Mouse (Mus musculus): Measurements from ENCODE around the gene Ttll13. TPM values are rescaled to one million over a fixed set of nuclear protein-coding genes. Genes with fewer than 3 reads are reported as not detected.
A peak's percentile ranks its signal among the peaks of the same experiment; 100 is the strongest.

Ttll13 gene
- polyA plus RNA-seq, 1 experiment from 2014 or later, result 2.5 TPM

DNA sequence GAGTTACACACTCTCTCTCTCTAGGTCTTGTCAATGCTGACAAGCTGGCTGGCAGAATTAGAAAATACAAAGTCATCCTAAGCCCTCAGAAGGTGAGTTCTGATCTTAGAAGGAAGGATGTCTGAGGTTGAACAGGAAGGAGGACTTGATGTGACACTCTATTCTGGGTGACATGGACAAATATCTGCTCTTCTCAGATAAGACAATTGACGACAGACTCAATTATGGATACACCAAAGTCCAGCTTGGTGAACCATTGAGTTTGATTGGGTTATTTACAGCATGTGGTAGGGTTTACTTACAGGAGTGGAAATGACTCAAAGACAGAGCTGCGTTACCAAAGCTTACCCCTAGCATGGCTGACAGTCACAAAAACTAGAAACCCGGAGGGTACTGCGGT lies 30.2 kb downstream of the Ttll13 start:
- Histone ChIP-seq H3K9me3 (no peaks in the 10 kb centered on the region; the same call in 1 of the 2 replicates), H3K4me3 (no peak overlapping the region), H3K27me3 (no peaks in the 10 kb centered on the region), H3K4me2 (no peak overlapping the region), H3K36me3 (peaks cover 79% of the 10 kb centered on the region), H3K9ac (no peak overlapping the region), H3K27ac (replicated peaks) (no peak overlapping the region), H3K4me1 (replicated peaks) (peaks cover under 1% of the 10 kb centered on the region; the same call in 1 of the 2 replicates)
- ATAC-seq (ENCODE audit: low FRiP score, low read depth), result no peak
- WGBS, result 100% methylated on average over 4 of the region's 4 CpGs

GRCm38 (mm10) chr7:80280032-80280431 lies 33.9 kb downstream of the Ttll13 start:
- no peak overlapping the region for H3K4me2 ChIP-seq
- H3K27me3 ChIP-seq, result no peaks in the 10 kb centered on the region
- no peaks in the 10 kb centered on the region for H3K9me3 ChIP-seq
- H3K9ac ChIP-seq, result no peak overlapping the region
- no peaks in the 10 kb centered on the region for H3K4me1 ChIP-seq (replicated peaks)
- peaks cover 75% of the 10 kb centered on the region for H3K36me3 ChIP-seq
- 89% methylated on average over 10 of the region's 10 CpGs for WGBS
- H3K4me3 ChIP-seq, result no peak overlapping the region
- no peak overlapping the region for H3K27ac ChIP-seq (replicated peaks)
- ATAC-seq (ENCODE audit: low FRiP score, low read depth), result no peak

GRCm38 (mm10) chr7:80280998-80281397 lies 34.8 kb downstream of the Ttll13 start:
- 90% methylated on average over 2 of the region's 2 CpGs for WGBS
- no peak overlapping the region for H3K9ac ChIP-seq
- H3K36me3 ChIP-seq, result peaks cover 76% of the 10 kb centered on the region
- H3K27me3 ChIP-seq, result no peaks in the 10 kb centered on the region
- H3K4me1 ChIP-seq (replicated peaks), result no peaks in the 10 kb centered on the region
- H3K4me3 ChIP-seq, result no peak overlapping the region
- H3K27ac ChIP-seq (replicated peaks), result no peak overlapping the region
- ATAC-seq (ENCODE audit: low FRiP score, low read depth), result no peak
- no peak overlapping the region for H3K4me2 ChIP-seq
- no peaks in the 10 kb centered on the region for H3K9me3 ChIP-seq

GRCm38 (mm10) chr7:80281646-80282045 lies 35.5 kb downstream of the Ttll13 start:
- Histone ChIP-seq H3K4me1 (replicated peaks) (no peaks in the 10 kb centered on the region), H3K27ac (replicated peaks) (no peak overlapping the region), H3K9me3 (no peaks in the 10 kb centered on the region), H3K36me3 (peaks cover 76% of the 10 kb centered on the region), H3K4me2 (no peak overlapping the region), H3K27me3 (no peaks in the 10 kb centered on the region), H3K4me3 (no peak overlapping the region), H3K9ac (no peak overlapping the region)
- 87% methylated on average over 3 of the region's 3 CpGs for WGBS
- no peak for ATAC-seq (ENCODE audit: low FRiP score, low read depth)

GRCm38 (mm10) chr7:80283226-80283918 lies 37.2 kb downstream of the Ttll13 start:
- 94% methylated on average over 3 of the region's 3 CpGs for WGBS
- Histone ChIP-seq H3K9ac (no peak overlapping the region), H3K4me1 (replicated peaks) (no peaks in the 10 kb centered on the region), H3K4me3 (no peak overlapping the region), H3K4me2 (no peak overlapping the region), H3K27ac (replicated peaks) (no peak overlapping the region), H3K27me3 (no peaks in the 10 kb centered on the region), H3K36me3 (peaks cover 77% of the 10 kb centered on the region), H3K9me3 (no peaks in the 10 kb centered on the region)
- no peak for ATAC-seq (ENCODE audit: low FRiP score, low read depth)

DNA sequence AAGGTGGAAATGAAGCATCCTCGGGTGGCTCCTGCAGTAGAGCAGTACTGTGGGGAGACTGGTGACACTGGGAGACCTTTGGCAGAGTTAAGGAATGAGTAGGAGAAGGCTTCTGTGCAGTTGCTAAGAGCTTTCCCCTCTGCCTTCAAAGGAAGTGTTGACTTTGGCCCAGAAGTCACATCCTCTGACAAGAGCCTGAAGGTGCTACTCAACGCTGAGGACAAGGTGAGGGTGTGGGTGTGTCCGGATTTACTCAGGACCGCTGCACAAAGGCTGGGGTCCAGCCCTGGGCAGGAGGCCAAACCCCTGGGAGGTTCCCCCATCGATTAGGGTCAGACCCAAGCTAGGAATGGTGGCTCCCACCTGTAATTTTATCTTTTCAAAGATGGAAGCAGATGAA lies 38.2 kb downstream of the Ttll13 start:
- no peak overlapping the region for H3K27ac ChIP-seq (replicated peaks)
- peaks cover 75% of the 10 kb centered on the region for H3K36me3 ChIP-seq
- no peaks in the 10 kb centered on the region for H3K27me3 ChIP-seq
- no peaks in the 10 kb centered on the region for H3K4me1 ChIP-seq (replicated peaks)
- no peak for ATAC-seq (ENCODE audit: low FRiP score, low read depth)
- WGBS, result 96% methylated on average over 5 of the region's 5 CpGs
- no peak overlapping the region for H3K4me3 ChIP-seq
- no peak overlapping the region for H3K4me2 ChIP-seq
- no peaks in the 10 kb centered on the region for H3K9me3 ChIP-seq
- no peak overlapping the region for H3K9ac ChIP-seq

DNA sequence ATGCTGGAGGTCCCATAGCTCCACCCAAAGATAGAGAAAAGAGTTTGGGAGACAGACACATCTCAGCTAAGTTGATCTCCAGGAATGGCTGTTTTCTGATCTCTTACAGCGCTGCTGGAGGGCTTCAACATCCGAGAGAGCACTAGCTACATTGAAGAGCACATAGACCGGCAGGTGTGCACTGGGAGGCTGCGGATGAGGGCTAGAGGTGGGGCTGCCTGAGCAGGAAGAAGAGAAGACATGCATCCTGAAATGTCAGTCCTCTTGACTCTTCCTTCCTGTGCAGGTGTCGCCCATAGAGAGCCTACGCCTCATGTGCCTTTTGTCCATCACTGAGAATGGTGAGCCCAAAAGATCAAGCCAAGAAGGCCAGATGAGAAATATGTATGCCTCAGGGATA lies 39.5 kb downstream of the Ttll13 start:
- Histone ChIP-seq H3K9me3 (no peaks in the 10 kb centered on the region), H3K27ac (replicated peaks) (no peak overlapping the region), H3K9ac (no peak overlapping the region), H3K36me3 (peaks cover 76% of the 10 kb centered on the region), H3K4me2 (no peak overlapping the region), H3K4me3 (no peak overlapping the region), H3K27me3 (no peaks in the 10 kb centered on the region), H3K4me1 (replicated peaks) (no peaks in the 10 kb centered on the region)
- WGBS, result 95% methylated on average over 6 of the region's 6 CpGs
- ATAC-seq (ENCODE audit: low FRiP score, low read depth), result no peak

DNA sequence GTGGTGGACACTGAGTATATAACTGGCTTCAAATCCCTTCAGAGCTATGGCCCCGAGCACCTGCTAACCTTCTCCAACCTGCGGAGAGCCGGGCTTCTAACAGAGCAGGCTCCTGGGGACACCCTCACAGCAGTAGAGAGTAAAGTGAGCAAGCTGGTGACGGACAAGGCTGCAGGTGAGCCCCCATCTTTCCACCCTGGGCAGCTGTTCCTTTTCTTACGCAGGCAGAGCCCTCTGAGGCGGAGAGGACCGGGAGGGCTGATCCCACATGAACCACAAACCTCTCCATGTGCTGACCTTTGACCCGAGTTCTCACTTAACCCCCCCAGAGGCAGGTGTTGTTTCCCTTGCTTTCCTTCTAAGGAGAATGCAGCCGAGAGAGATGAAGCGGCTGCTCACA lies 41.6 kb downstream of the Ttll13 start:
- Histone ChIP-seq H3K9me3 (no peaks in the 10 kb centered on the region), H3K4me3 (no peak overlapping the region), H3K4me2 (no peak overlapping the region), H3K27me3 (no peaks in the 10 kb centered on the region), H3K9ac (no peak overlapping the region), H3K27ac (replicated peaks) (no peak overlapping the region), H3K4me1 (replicated peaks) (no peaks in the 10 kb centered on the region), H3K36me3 (peaks cover 81% of the 10 kb centered on the region)
- no peak for ATAC-seq (ENCODE audit: low FRiP score, low read depth)
- 87% methylated on average over 10 of the region's 10 CpGs for WGBS

GRCm38 (mm10) chr7:80294062-80294763 lies 48.0 kb downstream of the Ttll13 start, which contains the start of gene Prc1:
Prc1 (plus strand) TSS chr7:80294450.
- under 1% methylated on average over 52 of the region's 52 CpGs for WGBS
- Histone ChIP-seq H3K27ac (replicated peaks) (peak within 1 kb of the TSS; percentile 17), H3K36me3 (peaks cover 19% of the 10 kb centered on the region), H3K27me3 (no peaks in the 10 kb centered on the region), H3K4me3 (peak within 1 kb of the TSS; percentile 57), H3K4me1 (replicated peaks) (peaks cover 4% of the 10 kb centered on the region; the same call in 1 of the 2 replicates), H3K9me3 (no peaks in the 10 kb centered on the region), H3K4me2 (peak within 1 kb of the TSS; percentile 87), H3K9ac (peak within 1 kb of the TSS; percentile 36)
- peak; percentile 99 for ATAC-seq (ENCODE audit: low FRiP score, low read depth)

DNA sequence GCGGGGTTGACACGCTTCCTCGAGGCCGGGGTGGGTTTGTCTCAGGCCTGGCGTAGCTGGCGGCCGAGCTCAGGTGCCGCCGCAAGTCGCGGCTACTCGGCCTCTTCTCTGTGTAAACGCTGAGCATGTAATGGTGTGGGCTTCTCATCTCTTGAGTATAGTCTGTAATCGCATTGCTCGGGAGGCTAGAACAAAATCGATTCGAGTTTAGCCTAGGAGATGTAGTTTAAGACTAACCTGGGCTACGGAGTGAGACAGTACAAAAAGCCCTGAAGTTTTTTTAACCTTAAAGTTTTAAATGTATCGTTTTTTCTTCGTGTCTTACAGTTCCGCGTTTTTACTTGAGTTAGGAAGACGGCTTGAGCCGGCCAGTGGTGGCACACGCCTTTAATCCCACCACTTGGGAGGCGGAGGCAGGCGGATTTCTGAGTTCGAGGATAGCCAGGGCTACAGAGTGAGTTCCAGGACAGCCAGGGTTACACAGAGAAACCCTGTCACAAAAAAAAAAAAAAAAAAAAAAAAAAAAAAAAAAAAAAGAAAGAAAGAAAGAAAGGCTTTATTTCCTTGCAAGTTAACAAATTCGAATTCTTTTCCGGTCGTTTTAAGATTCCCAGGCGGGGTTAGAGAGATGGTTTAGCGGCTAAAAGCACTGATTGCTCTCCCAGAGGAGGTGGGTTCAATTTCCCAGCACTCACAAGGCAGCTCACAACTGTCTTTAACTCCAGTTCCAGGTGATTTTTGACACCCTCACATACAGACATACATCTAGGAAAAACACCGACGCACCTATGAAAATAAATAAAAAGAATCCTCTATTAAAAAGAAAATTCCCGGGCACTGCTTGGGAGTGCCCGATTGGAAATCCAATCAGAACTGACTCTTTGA lies 48.8 kb downstream of the Ttll13 start:
- Histone ChIP-seq H3K4me1 (replicated peaks) (peaks cover 4% of the 10 kb centered on the region; the same call in 1 of the 2 replicates), H3K27ac (replicated peaks) (peak overlapping the region; percentile 17), H3K9me3 (no peaks in the 10 kb centered on the region), H3K4me2 (peak overlapping the region; percentile 87), H3K27me3 (no peaks in the 10 kb centered on the region), H3K4me3 (peak overlapping the region; percentile 57), H3K9ac (peak overlapping the region; percentile 36), H3K36me3 (peaks cover 12% of the 10 kb centered on the region)
- ATAC-seq (ENCODE audit: low FRiP score, low read depth), result no peak
- WGBS, result 10% methylated on average over 37 of the region's 37 CpGs

GRCm38 (mm10) chr7:80296462-80296861 lies 50.3 kb downstream of the Ttll13 start:
- Histone ChIP-seq H3K36me3 (peaks cover 3% of the 10 kb centered on the region; the same call in 1 of the 2 replicates), H3K27me3 (no peaks in the 10 kb centered on the region), H3K9ac (no peak overlapping the region), H3K4me3 (no peak overlapping the region), H3K4me1 (replicated peaks) (peaks cover 4% of the 10 kb centered on the region; the same call in 1 of the 2 replicates), H3K4me2 (no peak overlapping the region), H3K27ac (replicated peaks) (no peak overlapping the region), H3K9me3 (no peaks in the 10 kb centered on the region)
- no peak for ATAC-seq (ENCODE audit: low FRiP score, low read depth)
- 94% methylated on average over 6 of the region's 6 CpGs for WGBS

DNA sequence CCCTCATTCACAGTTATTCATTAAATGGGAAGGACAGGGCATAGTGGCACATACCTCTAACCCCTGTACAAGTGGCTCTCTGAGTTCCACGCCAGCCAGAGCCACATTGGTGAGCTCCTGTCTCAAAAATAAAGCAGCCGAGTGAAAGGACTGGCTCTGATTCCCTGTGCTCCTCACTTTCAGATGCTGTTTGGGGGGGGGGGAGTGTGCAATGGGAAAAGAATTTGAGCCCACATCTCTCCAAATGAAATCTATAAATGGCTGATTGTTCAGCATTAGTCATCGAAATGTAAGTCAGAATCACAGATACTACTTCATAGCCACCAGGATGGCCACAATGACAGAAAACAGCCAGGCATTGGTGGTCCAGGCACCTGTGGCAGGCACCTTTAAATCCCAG lies 50.9 kb downstream of the Ttll13 start:
- H3K27me3 ChIP-seq, result no peaks in the 10 kb centered on the region
- H3K4me3 ChIP-seq, result no peak overlapping the region
- H3K9ac ChIP-seq, result no peak overlapping the region
- H3K27ac ChIP-seq (replicated peaks), result no peak overlapping the region
- H3K9me3 ChIP-seq, result no peaks in the 10 kb centered on the region
- no peak for ATAC-seq (ENCODE audit: low FRiP score, low read depth)
- no peaks in the 10 kb centered on the region for H3K36me3 ChIP-seq
- peaks cover 4% of the 10 kb centered on the region; the same call in 1 of the 2 replicates for H3K4me1 ChIP-seq (replicated peaks)
- H3K4me2 ChIP-seq, result no peak overlapping the region
- 83% methylated on average over 3 of the region's 3 CpGs for WGBS
